Mouse (Mus musculus): ENCODE measurements around the gene Parvb.

Parvb gene

DNA sequence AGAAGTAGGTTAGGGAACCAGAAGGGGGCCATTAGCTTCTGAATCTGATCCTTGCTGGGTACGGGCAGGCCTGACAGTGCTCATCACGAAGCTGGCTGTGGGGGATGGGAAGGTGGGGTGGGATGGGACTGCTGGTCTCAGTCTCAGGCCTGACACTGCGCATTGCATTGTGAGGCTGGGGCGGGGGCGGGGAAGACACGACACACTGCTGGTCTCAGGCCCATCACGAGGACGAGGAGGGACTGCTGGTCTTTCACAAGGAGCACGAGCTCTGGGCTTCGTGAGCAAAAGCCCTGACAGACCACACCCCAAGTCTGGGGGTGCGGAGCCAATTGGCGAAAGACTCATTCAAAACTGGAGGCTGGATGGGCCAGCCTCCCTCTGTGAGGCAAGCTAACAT, 93.9 kb downstream of the Parvb start:
- no peak for DNase-seq

DNA sequence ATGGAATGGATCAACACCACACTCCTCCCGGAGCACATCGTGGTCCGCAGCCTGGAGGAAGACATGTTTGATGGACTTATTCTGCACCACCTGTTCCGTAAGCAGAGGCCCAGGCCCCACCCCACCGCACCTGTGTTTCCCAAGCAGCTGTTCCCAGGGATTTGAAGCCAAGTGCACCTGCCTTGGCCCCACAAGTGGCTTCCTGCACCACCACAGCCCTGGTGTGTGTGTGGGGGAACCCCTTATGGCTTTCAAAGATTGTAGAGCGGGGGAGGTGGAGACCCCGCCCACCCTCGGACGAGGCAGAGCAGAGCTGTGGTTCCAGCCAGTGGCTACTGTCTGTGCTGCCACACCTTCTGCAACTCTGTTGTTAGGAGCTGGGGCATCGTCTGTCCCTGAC, 97.0 kb downstream of the Parvb start:
- no peak for DNase-seq

DNA sequence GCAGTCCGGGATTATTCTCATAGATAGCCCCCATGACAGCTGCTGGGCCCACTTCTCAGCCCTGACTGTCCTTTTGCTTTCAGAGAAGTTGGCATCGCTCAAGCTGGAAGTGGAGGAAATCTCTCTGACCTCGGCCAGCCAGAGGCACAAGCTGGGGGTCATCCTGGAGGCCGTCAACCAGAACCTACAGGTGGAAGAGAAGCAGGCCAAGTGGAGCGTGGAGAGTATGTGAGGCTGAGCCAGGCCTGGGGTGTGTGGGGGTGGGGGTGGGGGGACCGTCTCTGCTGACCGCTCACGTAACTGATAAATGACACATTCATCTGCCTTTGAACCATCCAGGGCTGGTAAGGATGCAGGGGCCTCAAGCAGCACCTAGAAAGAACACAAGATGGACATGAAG, 98.1 kb downstream of the Parvb start:
- DNase-seq, result no peak

DNA sequence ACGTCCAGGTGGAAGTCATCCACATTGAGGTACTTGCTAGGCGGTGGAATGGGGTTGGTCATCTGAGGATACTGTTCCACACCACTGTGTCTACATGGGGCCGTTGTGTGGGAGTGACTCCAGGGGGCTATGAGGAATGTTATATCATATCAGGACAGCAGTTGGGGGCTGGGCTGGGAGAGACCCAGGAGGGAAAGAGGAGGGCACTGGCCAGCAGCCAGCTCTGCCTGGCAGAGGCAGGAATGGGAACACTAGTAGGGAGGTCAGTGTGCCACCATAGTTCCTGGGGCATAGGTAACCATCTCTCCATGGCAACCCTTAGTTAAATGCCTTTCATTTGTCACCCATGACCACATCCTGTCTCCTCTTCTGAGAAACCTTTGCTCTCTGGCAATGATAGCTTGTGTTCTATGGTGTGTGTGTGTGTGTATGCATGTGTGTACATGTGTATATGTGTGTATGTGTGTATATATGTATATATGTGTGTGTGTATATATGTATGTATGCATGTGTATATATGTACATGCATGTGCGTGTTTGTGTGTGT, 99.3 kb downstream of the Parvb start:
- no peak for DNase-seq

DNA sequence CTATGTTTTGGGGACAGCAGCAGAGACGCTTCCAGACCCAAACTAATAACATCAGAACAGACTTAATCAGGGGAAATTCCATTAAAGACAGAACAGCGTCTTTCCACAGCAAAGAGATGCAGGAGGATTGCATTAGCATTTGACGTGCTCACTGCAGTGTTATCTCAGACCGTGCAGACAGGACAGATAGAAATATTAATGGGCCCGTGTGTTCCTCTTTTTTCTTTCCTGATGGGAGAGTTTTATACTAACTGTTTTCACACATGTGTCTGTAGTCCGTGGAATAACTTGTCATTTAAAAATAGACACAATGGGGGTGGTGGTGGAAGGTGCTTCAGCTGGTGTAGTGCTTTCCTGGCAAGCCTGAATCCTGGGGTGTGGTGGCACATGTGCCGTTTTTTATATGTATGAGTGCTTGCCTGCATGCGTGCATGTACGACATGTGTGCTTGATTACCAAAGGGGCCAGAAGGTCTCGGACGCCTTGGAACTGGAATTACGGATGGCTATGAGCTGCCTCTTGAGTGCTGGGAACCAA, 104.5 kb downstream of the Parvb start:
- DNase-seq, result no peak

DNA sequence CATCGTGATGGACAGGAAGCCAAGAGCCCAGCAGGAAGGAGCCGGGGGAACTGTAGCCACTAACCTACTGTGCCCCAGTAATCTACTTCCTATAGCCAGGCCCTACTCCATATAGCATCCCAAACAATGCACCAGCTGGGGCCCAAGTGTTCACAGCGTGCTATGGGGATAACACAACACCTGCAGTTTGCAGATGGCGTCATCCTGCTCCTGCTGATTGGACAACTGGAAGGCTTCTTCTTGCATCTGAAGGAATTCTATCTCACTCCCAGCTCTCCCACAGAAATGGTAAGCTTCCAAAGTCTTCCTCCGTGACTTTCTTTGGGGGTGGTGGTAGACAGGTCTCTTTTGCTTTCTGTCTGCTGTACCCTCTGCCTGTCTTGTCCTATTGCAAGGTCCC, 105.8 kb downstream of the Parvb start:
- DNase-seq, result no peak

DNA sequence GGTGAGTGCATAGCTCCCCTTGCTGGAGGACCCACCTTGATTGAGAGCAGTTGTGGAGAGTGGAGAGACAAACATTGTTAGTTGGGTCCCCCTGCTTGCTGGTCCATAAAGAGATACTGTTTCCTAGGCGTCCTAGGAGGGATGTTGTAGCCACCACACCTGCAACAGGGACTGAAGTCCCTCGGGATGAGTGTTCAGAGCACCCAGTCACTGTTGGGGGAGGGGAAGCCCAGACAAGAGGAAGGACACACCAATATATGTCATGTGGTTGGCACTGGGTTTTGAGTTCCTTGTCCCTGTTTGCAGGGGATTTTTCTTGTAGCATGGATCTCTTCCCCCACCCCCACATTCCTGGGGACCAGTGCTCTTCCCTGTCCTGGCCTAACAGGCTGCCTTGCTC, 109.1 kb downstream of the Parvb start:
- DNase-seq, result no peak

DNA sequence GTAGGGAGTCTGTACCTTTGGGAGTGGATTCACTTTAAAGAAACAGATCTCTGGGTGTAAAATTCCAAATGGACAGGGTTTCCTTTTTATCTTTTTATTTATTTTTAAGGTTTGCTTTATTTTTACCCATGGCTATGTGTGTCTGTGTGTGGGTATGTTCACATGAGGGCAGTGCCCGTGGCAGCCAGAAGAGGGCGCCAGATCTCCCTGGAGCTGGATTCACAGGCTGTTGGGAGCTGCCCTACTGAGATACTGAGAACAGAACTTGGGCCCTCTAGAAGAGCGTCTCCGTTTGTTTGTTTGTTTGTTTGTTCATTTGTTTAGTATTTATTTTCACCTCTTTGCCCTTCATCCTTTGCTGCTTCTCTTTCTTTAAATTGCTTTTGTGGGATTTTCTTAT, 116.9 kb downstream of the Parvb start:
- DNase-seq, result no peak

DNA sequence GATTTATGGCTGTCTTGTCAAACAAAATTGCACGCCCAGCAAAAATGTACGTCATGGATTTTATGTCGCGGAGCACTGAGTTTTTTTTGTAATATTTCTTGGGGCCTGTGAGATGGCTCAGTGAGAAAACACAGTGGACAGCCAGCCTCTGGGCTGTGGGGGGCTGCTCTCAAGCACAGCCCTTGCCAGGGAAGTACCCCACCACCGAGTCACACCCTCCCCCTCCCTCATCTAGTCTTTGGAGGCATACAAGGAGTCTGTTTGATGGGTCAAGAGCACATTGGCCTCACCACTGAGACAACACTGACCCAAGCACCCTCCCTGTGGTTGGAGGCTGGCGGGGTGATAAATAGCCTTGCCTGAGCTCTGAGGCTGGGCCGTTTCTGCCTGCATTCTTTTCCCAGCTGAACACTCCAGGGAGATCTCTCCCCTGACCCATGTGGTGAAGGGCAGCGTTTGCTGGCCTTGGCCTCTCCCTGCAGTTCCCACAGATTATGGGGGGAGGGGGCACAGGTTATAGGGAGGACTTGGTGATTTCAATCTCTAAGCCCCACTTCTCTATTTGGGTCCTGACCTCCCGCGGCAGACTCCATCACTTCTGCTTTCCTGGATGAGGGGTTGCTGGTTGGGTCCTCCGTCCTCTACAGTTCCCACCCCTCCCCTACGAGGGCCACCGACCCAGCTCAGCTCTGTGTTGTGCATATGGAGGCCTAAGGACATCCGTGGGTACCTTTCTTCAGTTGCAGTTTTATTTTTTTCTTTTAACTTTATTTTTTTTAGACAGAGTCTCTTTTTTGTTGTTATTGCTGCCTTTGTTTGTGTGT, 118.3 kb downstream of the Parvb start:
- DNase-seq, result no peak

DNA sequence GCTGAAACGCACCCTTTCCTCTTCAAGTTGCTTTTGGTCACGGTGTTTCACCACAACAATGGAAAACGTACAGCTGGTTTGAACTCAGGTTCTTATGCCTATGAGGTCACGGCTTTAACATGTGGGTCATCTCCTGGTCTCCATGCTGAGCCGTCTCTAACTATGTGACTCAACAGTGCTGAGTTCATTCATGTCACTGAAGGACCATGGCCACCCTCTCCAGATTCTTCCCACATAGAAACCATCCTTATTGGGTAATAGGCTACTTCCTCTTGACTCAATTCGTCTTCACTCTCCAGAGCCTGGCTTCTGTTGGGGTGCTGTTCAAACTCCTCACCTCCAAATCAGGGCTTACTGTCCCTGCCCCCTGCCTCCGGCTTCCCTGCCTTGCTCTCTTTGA, 119.5 kb downstream of the Parvb start:
- no peak for DNase-seq

DNA sequence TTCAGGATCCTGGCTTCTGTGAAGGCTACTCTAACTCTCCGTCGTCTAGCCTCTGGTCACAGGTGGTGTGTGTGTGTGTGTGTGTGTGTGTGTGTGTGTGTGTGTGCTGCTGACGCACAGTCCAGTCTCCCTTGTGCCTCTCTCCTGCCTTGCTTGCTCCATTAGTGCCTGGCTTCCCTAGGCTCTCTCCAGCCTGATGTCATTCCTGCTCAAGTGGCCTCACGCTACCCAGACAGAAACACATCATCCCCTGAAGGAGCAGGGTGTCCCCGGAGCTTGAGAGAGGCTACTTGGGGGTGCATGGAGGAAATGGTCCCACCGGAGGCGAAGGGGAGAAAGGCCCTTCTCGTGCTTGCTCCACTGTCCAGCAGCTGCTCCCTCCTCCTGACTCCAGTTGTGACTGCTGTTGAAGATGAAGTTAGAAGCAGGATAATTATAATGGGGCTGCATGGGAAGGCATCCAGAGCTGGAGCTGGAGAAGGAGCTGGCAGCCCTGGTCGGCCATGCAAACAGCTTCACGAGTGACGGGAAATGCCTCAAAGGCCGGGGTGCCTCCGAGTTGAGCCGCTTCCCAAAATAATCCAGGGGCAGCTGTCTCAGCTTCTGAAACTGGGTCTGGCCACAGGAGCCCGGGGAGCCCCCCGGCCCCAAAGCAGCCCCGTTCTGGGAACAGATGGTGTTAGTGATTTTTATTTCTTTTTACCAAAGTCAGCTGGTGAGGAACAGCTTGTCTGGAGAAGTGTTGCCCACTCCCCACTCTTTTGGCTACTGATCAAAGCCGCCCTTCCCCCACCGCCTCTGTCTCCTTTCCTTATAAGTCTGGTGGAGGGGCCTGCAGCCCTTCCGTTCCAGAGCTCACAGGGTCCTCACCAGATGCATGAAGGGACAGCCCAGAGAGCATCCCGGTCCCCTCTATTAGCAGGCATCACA, 120.3 kb downstream of the Parvb start:
- no peak for DNase-seq

DNA sequence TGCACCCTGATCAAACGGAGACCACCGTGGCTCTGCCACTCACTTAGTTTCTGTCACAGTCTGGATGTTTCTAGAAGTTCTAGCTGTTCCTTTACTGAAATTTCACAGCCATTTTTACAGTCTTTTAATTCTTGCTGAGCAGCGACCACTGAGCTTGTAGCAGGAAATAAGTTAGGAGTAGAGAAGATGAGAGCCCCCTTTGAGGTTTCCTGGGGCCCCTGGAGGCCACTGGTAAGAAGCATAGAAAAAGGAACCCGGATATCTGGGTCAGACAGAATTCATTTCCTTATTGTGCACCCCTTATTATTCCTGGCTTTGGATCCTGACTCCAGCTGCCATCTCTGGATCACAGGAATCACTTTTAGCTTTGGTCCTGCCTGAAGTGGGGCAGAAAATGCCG, 123.2 kb downstream of the Parvb start:
- DNase-seq, result no peak

DNA sequence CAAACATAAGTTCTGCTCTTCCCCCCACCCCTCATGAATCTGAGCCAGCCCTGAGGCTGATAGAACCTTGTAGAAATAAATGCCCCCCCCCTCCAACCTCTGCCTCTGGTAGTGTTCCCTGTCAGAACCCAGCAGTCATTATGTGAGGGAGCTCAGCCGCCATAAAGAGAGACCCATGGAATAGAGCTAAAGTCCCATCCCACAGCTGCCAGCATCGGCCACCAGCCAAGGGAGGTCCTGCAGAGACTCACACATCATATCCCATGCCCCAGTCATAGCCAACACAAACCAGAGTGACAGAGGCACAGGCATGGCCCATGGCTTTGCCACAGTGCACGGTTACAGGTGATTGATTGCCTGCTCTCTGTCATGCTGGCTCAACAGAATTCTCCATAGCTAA, 132.9 kb downstream of the Parvb start:
- DNase-seq, result no peak
